23 mouse cellular contexts compared by ENCODE assay signal in genomic region chr16:57912001-57912400, GRCm38 (mm10).
A peak's percentile ranks its signal among the peaks of the same experiment; 100 is the strongest.
DNase-seq lines count a peak whose midpoint lies in the region; ATAC-seq and TF ChIP-seq lines count a peak whose summit lies in the region.
"Had no signal": no experiment of that assay in that cellular context is flagged by ENCODE, and none has a peak within 500 bp of the region (broad histone marks: within the 10 kb centered on the region; RNA-seq: fewer than 3 reads in every experiment).

No protein-coding gene starts in this region.

- peak; percentile 97 for DNase-seq in heart, adult 11 months
- no peak for DNase-seq in kidney, postnatal 0 days (ENCODE audit: low spot score)
- DNase-seq in kidney, adult 11 months: no peak
- peak; percentile 41 for DNase-seq in forebrain, postnatal 0 days
- peak; percentile 32 for DNase-seq in heart, postnatal 4 days
- no peak for DNase-seq in frontal cortex, postnatal 36 days (ENCODE audit: low spot score in 2 of 2)
- no peak for DNase-seq in retina, postnatal 1 day
- DNase-seq: adrenal gland, postnatal 25 days; cerebellum, adult 8-10 months; gastrocnemius, postnatal 10 days; kidney, postnatal 10 days; liver, embryonic 13.5 days; right cerebral cortex, postnatal 14 days; thymus, postnatal 14 days had no signal

- no peak overlapping the region for H3K4me3 ChIP-seq in heart, embryonic 11.5 days (ENCODE audit: low read depth, low read length)
- H3K4me3 ChIP-seq in kidney, postnatal 0 days (replicated peaks; ENCODE audit: low read depth, low read length): no peak overlapping the region
- no peak overlapping the region for H3K4me3 ChIP-seq in forebrain, postnatal 0 days (ENCODE audit: low read depth, low read length)
- H3K4me3 ChIP-seq: left cerebral cortex, adult 2 months; limb, embryonic 12.5 days; liver, embryonic 13.5 days; lung, embryonic 15.5 days had no signal

- no peaks in the 10 kb centered on the region for H3K27me3 ChIP-seq in heart, embryonic 11.5 days (ENCODE audit: control insufficient read depth, insufficient read depth, low read length)
- no peaks in the 10 kb centered on the region for H3K27me3 ChIP-seq in kidney, postnatal 0 days (ENCODE audit: insufficient read depth, low read length)
- no peaks in the 10 kb centered on the region for H3K27me3 ChIP-seq in forebrain, postnatal 0 days (ENCODE audit: insufficient read depth, low read length)
- H3K27me3 ChIP-seq: limb, embryonic 12.5 days; liver, embryonic 13.5 days; lung, embryonic 15.5 days; Patski had no signal

- H3K4me2 ChIP-seq in heart, embryonic 11.5 days: no peak overlapping the region
- H3K4me2 ChIP-seq in kidney, postnatal 0 days (ENCODE audit: low read length): no peak overlapping the region
- H3K4me2 ChIP-seq in forebrain, postnatal 0 days (ENCODE audit: low read depth): no peak overlapping the region
- H3K4me2 ChIP-seq: limb, embryonic 12.5 days; liver, embryonic 13.5 days; lung, embryonic 15.5 days; midbrain, embryonic 11.5 days had no signal

- H3K4me1 ChIP-seq in heart, embryonic 11.5 days (ENCODE audit: control insufficient read depth, insufficient read depth, low read length): no peaks in the 10 kb centered on the region
- H3K4me1 ChIP-seq in kidney, postnatal 0 days (replicated peaks; ENCODE audit: insufficient read depth, low read length): 0 out of 2 replicates have a peak, but pooled peaks cover 3% of the 10 kb centered on the region
- no peaks in the 10 kb centered on the region for H3K4me1 ChIP-seq in forebrain, postnatal 0 days (ENCODE audit: insufficient read depth)
- H3K4me1 ChIP-seq: limb, embryonic 12.5 days; liver, embryonic 13.5 days; lung, embryonic 15.5 days had no signal

- H3K9me3 ChIP-seq in heart, embryonic 11.5 days (replicated peaks; ENCODE audit: control insufficient read depth, low read length): no peaks in the 10 kb centered on the region
- H3K9me3 ChIP-seq in kidney, postnatal 0 days (replicated peaks; ENCODE audit: low read length): no peaks in the 10 kb centered on the region
- no peaks in the 10 kb centered on the region for H3K9me3 ChIP-seq in forebrain, postnatal 0 days (ENCODE audit: low read length)
- H3K9me3 ChIP-seq: limb, embryonic 12.5 days; liver, embryonic 13.5 days; lung, embryonic 15.5 days had no signal

- H3K36me3 ChIP-seq in heart, embryonic 11.5 days (ENCODE audit: control insufficient read depth, insufficient read depth, low read length): no peaks in the 10 kb centered on the region
- H3K36me3 ChIP-seq in kidney, postnatal 0 days (ENCODE audit: insufficient read depth, low read length): no peaks in the 10 kb centered on the region
- no peaks in the 10 kb centered on the region for H3K36me3 ChIP-seq in forebrain, postnatal 0 days (ENCODE audit: insufficient read depth)
- H3K36me3 ChIP-seq: limb, embryonic 12.5 days; liver, embryonic 13.5 days; lung, embryonic 15.5 days had no signal

- no peak overlapping the region for H3K27ac ChIP-seq in heart, embryonic 11.5 days (ENCODE audit: low read depth, low read length)
- H3K27ac ChIP-seq in kidney, postnatal 0 days: no peak overlapping the region
- no peak overlapping the region for H3K27ac ChIP-seq in forebrain, postnatal 0 days (ENCODE audit: low read depth, low read length)
- H3K27ac ChIP-seq: left cerebral cortex, adult 2 months; limb, embryonic 12.5 days; liver, embryonic 13.5 days; lung, embryonic 15.5 days; macrophage; stomach, postnatal 0 days had no signal

- ATAC-seq in heart, embryonic 11.5 days (replicated peaks; ENCODE audit: insufficient number of reproducible peaks, low FRiP score, low TSS enrichment): no peak
- 0 out of 2 replicates have a peak, but pooled peaks have one; percentile 65 for ATAC-seq in kidney, postnatal 0 days (replicated peaks; ENCODE audit: low FRiP score, low read depth)
- ATAC-seq in forebrain, postnatal 0 days: peak; percentile 73
- ATAC-seq: activated CD4-positive, CD25-positive, alpha-beta regulatory T cell, adult 4 months; Patski had no signal

- no peak for TF ChIP-seq CTCF in kidney, postnatal 0 days (IDR thresholded peaks at IDR 0.05; ENCODE audit: low read depth)
- TF ChIP-seq CTCF in forebrain, postnatal 0 days (IDR thresholded peaks at IDR 0.05; ENCODE audit: low read depth): no peak

- no peak overlapping the region for H3K9ac ChIP-seq in heart, embryonic 11.5 days (ENCODE audit: low read depth, low read length)
- H3K9ac ChIP-seq in kidney, postnatal 0 days (ENCODE audit: low read depth, low read length): no peak overlapping the region
- H3K9ac ChIP-seq in forebrain, postnatal 0 days: no peak overlapping the region
- H3K9ac ChIP-seq: limb, embryonic 12.5 days; liver, embryonic 13.5 days; lung, embryonic 15.5 days had no signal

- 55% methylated on average over 2 of the region's 2 CpGs for WGBS in heart, embryonic 11.5 days (ENCODE audit: insufficient replicate concordance)
- WGBS in kidney, postnatal 0 days: 51% methylated on average over 2 of the region's 2 CpGs
- 28% methylated on average over 2 of the region's 2 CpGs for WGBS in forebrain, postnatal 0 days

Comparison
In these comparisons a context has a peak if more than half of its experiments do, and no peak if none do; other contexts are left out.
1. DNase-seq: peak in heart, adult 11 months (single experiment), forebrain, postnatal 0 days (single experiment) and heart, postnatal 4 days (single experiment); none in kidney, postnatal 0 days (single experiment), kidney, adult 11 months (single experiment), frontal cortex, postnatal 36 days (0 of 2) and retina, postnatal 1 day (single experiment).